Mouse (Mus musculus) MEL-GATA-1-ER (cell line): Measurements from ENCODE around the gene Yipf3.

Source experiments
- DNase-seq: peaks from one replicate; pipeline ENCODE4 v3.0.0-alpha.2; 2012; ENCODE audit warnings: low read depth; ENCODE audit errors: extremely low read depth

The Yipf3 gene

GRCm38 (mm10) chr17:46247512-46248188, at the start of gene Yipf3, which contains the start of gene Polr1c:
Gene Yipf3 (plus strand): TSS chr17:46248080.
Gene Polr1c (minus strand): TSS chr17:46248054.
- peak; percentile 82 for DNase-seq

- DNase-seq, result peak; percentile 54
Observed at GRCm38 (mm10) chr17:46201151-46201550, 46.7 kb upstream of the Yipf3 start.

DNA sequence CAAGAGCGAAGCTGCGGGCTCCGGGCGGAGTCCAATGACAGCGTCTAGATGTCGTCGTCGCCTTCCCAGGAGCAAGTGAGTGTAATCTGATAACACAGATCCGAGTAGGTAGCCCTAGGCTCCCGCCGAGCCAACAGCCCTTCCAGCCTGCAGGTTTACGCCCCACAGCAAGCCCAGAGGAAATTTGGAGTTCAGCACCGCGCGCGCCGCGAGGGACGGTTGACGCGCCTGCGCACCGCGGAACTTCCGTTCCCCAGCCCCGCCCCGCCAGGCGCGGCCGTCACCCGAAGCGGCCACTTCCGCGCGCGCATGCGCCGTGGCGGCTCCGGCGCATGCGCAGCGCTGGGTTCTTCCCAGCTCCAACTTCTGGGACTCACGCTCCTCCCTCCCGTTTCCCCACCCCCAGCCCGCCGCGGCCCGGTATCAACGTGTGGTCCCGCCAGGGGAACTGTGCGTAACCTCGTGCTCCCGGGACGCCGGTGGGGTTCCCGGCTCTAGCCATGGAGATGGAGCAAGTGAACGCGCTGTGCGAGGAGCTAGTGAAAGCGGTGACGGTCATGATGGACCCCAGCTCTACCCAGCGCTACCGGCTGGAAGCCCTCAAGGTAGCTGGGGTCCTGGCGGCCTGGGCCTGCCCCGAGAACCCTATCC, 45.3 kb upstream of the Yipf3 start, which contains the start of the genes Polh and Xpo5:
TSS of gene Polh (minus strand) at position 225 of the 651 bp plus-strand sequence.
TSS of gene Xpo5 (plus strand) at position 362 of the 651 bp plus-strand sequence.
- DNase-seq, result peak; percentile 90

DNA sequence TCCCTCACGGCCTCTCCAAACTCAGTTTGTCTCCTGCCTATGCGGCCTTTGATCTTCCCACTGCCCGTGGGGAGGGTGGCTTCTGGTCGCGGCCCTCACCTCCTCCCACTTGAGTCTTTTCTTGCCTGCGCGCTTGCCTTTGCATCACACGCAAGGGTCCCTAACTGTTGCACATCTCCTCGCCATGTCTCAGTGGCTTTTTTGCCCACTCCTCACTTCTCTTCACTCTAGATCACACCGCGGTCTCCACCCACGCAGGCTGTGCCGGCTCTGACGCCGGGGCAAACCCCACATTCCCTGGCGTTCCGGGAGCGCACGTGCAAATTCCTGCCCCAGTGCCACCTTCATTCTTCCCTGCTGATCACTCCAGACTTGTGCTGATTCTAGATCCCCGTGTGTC, 44.8 kb upstream of the Yipf3 start:
- DNase-seq, result no peak

DNA sequence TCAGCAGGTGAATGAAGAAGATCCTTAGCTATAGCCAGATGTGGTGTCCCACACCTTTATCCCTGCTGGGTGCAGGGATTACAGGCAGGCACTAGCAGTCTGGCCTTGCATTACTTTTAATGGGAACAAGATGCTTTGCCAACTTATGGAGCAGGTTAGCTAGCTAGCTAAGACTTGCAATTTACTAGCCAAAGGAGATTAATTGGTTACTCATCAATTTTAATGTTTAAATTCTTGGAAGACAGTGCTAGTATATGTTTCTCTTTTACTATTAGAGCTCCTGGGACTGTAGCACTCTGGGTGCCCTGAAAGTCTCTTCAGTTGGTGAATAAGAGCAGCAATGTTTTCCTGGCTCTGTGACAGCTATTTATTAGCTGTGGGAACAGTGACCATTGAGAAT, 41.2 kb upstream of the Yipf3 start:
- no peak for DNase-seq

DNA sequence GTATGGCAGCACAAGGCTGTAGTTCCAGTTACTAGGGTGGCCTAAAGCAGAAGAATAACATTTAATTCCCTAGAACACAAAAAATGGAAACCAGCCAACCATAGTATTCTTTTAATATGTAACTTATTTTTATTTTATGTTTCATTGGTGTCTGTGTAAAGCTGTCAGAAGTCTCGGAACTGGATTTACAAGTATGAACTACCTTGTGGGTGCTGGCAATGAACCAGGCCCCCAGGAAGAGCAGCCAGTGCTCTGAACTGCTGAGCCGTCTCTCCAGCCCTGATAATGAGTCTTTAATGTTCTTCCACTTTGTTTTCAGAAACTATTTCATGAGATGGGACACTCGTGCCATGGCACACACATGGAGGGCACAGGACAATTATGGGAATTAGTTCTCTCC, 37.3 kb upstream of the Yipf3 start:
- DNase-seq, result no peak

DNA sequence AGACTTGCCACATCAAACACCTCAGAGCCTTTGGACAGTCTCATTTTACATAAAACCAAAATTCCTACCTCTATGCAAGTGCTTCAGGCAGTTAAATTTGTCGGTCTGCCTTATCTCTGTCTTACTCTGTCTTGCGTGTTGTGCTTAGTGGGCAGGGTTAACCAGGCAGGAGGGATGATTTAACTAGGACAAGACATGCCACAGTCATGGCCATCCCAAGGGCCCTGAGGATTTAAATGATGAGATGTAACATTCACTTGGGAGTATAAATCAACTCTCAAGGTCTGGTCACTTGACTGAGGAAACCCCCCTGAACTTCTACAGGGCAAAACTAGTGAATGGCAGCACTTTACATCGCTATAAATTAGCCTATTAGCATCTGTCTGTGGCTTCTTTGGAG, 26.3 kb upstream of the Yipf3 start:
- no peak for DNase-seq

DNA sequence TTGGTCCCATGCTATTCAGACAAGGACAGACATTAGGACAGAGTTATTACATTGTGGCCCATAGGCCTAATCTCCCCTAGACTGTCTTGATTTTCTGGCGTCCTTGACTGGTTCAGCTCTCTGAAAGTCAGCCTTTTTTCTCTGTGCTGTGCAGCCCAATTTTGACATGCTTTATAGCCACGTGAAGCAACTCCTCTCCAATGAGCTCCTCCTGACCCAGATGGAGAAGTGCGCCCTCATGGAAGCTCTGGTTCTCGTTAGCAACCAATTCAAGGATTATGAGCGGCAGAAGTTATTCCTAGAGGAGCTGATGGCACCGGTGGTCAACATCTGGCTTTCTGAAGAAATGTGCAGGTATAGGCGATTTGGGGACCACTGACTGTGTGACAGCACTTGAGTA, 20.3 kb upstream of the Yipf3 start:
- DNase-seq, result no peak

GRCm38 (mm10) chr17:46236067-46236466, 11.8 kb upstream of the Yipf3 start:
- DNase-seq, result no peak

DNA sequence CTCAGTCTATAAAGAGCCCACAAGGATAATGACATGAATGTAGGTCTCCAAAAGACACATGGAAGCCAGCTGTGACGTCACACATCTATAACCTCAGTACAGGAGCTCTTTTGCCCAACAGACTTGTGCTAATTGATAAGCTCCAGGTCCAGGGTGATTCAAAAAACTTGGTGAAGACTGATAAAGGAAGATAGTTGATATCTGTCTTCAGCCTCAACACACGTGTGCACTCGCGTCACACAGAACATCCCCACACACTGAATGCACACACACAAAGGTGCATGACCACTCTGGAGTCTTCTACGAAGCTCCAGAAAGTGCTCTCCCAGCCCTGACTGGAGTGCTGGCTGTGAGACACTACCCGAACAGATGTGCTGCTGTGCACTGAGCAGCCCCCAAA, 10.8 kb upstream of the Yipf3 start:
- DNase-seq, result no peak

DNA sequence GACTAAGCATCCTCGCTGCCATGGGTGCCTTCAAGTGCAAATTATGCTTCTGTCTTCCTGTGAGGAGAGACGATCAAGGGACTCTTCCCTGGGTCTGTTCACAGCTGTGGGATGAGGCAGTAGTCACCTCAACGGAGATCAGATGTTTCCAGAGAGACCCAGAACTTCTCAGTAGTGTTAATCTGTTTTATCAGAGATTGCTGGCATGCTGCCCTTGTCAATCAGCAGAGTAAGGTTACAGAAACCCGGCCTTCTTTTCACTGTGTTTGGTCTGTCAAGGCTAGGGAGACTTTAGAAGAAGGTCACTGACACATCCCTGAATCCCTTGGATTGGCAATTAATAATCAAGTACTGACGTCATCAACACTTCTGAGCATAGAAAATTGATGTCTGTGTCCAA, 10.4 kb upstream of the Yipf3 start:
- DNase-seq, result no peak

- no peak for DNase-seq
Observed at GRCm38 (mm10) chr17:46239516-46240114, 8.3 kb upstream of the Yipf3 start.

DNA sequence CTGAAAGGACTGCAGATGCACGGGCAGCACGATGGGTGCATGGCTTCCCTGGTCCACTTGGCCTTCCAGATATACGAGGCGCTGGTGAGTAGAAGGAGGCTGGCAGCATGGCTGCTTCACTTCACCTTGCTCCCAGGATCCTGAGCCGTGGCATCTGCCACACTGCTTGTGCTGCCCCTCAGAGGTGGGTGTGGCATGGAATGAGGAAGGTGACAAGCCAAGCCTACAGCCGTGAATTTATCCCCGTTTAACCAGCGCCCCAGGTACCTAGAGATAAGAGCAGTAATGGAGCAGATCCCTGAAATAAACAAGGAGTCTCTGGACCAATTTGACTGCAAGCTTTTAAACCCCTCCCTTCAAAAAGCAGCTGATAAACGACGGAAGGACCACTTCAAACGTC, 6.4 kb upstream of the Yipf3 start:
- no peak for DNase-seq

GRCm38 (mm10) chr17:46242274-46242673, 5.6 kb upstream of the Yipf3 start:
- no peak for DNase-seq

- DNase-seq, result no peak
Observed at GRCm38 (mm10) chr17:46242993-46243392, 4.9 kb upstream of the Yipf3 start.

GRCm38 (mm10) chr17:46243624-46244023, 4.3 kb upstream of the Yipf3 start:
- no peak for DNase-seq

DNA sequence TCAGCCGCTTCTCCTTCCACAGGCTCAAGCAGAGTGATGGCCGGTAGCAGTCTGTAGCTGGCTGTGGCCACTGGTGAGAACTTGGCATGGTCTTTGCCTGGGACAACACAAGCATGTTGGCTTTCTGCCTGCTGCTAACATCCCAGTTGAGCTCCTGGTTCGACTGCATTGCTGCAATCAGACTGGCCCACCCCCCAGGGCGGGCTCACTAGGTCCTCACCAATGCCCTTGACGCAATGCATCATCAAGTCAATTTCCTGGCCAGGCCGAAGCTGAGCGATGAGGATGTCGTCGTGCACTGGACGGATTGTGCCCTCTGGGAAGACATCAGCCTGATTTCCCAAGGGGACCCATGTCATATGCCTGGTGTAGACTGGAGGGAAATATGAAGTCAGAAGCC, 3.3 kb upstream of the Yipf3 start:
- DNase-seq, result no peak

- DNase-seq, result no peak
Observed at GRCm38 (mm10) chr17:46248189-46248522, 276 bp downstream of the Yipf3 start.

- no peak for DNase-seq
Observed at GRCm38 (mm10) chr17:46251174-46251573, 3.3 kb downstream of the Yipf3 start.

- DNase-seq, result peak; percentile 53
Observed at GRCm38 (mm10) chr17:46252571-46253451, 4.9 kb downstream of the Yipf3 start.

DNA sequence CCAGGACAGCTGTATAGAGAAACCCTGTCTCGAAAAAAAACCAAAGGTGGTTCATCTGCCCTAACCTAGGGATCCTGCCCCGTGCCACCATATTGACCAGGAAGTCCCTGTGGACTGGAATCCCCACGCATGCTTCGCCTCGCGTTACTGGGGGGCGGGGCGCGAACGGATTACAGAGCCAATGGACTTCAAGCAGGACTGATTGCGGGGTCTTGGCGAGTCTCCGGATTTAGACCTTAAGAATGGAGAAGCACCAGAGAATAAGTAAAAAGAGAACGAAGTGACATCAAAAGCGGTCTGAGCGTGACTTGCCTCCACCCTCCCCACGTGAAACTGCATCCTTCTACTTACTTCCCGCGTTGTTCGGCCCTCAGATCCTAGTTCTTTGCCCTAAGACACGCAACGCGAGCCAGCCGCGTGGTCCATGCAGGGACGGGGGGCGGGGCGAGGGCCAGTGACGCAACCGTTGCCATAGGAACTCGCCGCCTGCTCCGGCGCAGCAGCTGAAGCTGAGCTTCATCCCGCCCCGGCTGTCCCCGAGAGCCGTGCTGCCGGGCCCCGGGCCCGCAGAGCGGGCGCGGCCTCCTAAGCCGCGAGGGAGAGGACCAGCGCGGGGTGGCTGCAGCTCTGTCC, 5.7 kb downstream of the Yipf3 start, which contains the start of gene Lrrc73:
TSS of gene Lrrc73 (plus strand) at position 80 of the 633 bp plus-strand sequence.
- peak; percentile 54 for DNase-seq
